Mouse (Mus musculus): ENCODE data around the gene Mrpl55. TPM values are rescaled to one million over a fixed set of nuclear protein-coding genes. Genes with fewer than 3 reads are reported as not detected.
A peak's percentile ranks its signal among the peaks of the same experiment; 100 is the strongest.

Mrpl55 gene
- total RNA-seq, 2 experiments from 2014 or later, result 57.0 to 65.8 TPM

DNA sequence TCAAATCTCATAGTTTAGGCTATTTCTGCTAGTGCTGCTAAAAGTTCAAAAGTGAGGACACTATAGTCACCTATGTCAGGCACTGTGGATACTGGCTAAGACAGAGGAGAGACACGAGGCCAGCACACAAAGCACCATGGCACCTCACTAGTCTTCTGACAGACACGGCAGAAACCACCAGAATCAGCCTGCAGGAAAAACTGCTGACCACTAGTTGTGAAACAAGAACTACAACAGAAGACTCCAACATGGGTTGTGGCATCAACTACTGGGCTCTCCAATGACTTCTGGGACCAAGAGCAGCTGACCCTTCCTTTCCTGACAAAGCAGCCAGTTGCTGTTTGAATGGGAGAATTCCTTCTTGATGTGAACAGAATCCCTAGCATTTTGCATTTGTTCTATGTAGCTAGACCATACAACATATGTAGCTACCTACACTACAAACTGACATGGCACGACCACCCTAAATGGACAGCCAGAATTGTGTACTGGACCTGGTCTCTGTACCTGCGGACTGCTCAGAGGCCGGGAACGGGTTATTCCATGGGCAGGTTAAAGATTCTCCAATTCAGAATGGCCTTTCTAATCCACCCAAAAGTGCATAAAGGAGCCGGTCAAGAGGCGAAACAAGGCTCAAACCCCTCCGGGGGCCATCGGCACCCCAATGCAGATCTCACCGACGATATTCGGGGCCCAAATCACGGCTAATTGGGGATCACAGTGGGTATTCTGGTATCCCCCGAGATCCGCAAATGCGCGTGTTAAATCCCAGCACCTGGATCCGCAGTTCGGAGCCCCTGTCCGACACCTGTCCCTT is 24.7 kb downstream of the Mrpl55 start:
- DNase-seq (ENCODE audit: low spot score), result no peak

DNA sequence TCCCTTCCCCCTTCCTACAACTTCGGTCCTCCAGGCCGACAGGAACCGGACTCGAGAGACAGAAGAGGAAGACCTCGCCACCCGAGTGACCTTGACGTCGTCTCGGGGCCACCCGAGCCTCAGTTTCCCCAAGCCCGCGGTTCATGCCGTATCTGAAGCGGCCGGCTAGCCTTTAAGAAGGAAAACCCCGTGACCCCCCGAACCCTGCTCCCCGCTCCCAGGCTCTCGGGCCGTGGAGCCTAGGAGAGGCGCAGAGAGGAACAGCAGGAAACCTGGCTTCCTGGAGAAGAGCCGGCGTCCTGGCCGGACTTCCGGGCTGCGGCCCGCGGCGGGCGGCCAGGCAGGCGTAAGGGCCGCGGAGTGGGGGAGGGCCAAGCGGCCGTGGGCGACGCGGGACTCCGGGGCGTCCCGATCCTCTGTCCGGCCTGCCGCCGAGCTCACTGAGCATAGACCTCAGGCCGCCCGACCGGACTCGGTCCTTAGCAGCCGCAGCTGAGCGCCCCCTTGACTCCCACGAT is 25.4 kb downstream of the Mrpl55 start:
- peak; percentile 36 for DNase-seq (ENCODE audit: low spot score)

DNA sequence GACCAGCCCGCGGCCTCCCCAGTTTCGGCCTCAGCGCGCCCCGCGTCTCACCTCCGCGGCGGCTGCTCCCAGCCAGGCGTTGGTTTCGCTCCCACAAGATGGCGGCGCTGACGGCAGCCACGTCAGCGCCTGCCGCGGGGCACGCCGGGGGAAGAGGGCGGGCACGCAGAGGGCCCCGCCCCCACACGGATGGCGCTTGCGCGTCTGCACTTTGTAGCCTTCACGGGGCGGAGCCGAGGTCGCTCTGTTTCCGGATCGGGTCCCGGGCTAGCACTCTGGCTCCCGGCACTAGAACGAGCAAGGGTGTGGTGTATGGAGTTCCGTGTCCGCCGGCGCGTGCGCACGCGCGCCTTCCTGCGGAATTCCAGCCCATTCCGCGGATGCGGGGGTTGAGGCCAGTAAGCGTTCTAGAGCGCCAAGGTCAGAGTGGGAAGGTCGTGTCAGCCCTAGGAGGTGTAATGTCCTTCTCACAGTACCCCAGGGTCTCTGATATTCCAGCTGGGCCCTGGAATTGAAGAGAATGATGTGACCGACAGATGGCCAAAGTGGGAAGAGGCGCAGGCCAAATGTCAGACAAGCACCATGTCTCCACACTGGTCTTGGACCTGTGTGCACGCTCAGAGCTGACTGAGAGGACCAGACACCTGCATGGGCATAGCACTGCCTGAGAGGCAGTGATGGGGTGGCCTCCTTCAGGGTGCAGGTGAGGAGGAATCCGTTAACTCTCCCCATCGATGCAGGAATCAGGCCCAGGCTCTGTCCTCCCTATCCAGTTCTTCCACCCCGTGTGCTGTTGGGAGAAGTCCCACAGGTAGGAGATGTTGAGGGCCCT is 26.1 kb downstream of the Mrpl55 start, which contains the start of gene Arf1:
Gene Arf1, minus strand, starts transcription at position 149 of the 832 bp plus-strand sequence.
- peak; percentile 96 for DNase-seq (ENCODE audit: low spot score)

DNA sequence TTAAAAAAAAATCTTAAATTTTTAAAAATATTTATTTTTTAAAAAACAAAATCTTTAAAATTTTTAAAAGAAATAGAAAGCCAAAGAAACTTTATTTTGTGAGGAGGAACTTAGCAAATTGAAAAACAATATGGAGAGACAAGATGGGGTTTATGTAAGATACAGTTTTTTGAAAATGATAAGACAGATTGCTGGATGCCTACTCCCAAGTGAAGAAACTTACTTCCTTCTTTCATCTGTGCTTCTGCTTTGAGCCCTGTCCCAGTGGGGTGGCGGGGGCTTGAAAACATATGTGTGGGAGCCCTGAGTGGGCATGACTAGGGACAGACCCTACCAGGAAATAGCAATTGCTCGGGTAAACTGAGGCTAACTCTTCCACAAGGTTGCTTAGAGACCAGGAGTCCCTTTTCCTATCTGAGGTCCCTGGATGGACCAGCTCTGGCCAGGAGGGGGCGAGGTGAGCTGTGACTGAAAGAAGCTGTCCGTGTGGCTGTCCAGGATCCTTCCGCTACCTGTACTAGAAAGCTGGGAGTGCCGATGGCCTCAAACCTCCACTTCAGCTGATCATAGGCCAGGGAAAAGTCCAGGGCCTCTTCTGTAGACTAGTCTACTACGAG is 28.0 kb downstream of the Mrpl55 start:
- DNase-seq (ENCODE audit: low spot score), result peak; percentile 60

DNA sequence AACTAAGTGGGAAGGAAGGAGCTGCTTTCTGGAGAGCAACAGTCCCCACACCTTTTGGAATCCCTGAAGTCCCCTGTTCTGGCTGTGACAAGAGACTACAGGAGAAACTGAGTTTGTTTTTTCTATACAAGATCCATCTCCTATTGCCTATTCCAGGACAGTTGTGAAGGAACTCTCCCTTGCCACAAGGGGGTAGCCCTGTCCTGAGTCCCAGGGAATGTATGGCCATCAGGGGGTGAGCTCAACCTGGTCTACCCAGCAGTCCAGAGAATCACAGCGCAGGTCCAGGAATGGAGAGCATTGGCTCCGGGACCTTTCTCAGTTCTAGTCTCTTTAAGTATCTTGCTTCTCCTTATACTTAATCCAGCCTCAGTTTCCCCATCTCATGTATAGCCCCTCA is 30.5 kb downstream of the Mrpl55 start:
- no peak for DNase-seq (ENCODE audit: low spot score)

DNA sequence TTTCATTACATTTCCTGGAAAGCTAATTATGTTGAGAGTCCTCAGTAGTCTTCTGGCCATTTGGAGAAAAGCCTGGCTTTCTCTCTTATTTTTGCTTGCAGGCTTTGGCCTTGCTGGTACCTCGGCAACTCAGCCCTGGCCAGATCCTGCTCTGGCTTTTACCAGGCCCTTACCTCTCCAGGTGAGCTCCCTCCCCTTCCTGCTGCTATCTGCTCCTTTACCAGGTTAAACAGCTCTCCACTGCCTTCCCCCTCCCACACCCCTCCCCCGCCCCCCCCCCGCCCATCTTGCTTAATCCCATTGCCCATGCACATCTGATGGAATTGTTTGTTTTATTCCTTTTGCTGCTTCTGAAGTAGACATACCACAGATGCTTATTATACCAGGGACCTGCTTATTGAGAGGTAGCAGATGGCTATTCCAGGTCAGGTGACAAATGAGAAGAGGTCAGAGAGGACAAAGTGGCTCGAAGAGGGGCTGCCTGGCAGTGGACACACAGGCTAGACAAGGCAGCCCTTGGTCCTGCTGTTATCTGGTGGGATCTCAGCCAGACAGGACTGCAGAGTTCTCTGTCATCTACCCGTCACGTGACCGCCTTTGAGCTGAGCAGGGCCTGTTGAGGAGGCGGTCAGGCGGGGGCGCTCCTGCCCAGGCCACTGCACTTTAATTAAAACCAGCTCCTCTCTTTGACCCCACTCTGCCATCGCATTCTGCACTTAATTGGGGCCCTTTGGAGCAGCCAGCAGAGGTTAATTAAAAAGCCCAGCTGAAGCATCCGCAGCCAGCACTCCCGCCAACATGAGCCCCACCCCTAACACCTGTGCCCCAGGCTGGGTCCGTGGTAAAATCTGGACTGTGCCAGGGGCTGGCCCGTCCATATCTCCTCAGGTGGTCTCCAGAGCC is 36.5 kb downstream of the Mrpl55 start:
- peak; percentile 49 for DNase-seq (ENCODE audit: low spot score)

DNA sequence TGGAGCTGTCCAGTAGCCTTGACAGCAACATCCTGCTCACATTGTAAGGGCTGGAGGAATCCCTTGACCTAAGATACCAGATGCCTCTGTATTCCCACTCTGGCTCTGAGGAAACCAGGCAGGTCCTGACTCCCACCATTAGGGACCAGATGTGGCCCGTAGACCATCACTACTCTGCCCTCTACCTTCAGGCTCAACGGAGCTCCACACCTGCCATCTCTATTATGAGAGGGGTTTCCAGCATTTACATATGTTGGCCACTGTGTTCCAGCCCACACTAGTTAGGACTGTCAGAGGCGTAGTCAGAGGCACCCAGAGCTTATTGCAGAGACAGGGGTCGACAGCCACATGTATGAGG is 37.1 kb downstream of the Mrpl55 start:
- DNase-seq (ENCODE audit: low spot score), result no peak

DNA sequence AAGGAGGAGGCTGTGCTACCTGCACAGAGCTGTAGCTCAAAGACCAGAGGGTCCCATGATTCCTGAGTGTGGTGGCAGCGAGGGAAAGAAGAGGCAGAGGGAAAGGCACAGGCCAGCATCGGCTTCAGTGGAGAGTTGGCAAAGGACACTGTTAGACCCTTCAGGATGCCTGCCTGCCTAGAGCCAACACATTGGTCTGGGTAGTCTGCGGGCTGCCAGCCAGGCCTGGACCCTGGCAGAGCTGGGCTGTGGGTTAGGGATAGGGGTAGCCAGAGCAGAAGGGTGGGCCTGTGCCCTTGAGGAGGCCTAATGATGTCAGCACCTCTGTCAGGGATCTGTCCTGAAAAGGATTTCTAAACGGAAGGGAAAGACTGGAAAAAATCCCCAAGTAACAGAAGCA is 37.5 kb downstream of the Mrpl55 start:
- no peak for DNase-seq (ENCODE audit: low spot score)

DNA sequence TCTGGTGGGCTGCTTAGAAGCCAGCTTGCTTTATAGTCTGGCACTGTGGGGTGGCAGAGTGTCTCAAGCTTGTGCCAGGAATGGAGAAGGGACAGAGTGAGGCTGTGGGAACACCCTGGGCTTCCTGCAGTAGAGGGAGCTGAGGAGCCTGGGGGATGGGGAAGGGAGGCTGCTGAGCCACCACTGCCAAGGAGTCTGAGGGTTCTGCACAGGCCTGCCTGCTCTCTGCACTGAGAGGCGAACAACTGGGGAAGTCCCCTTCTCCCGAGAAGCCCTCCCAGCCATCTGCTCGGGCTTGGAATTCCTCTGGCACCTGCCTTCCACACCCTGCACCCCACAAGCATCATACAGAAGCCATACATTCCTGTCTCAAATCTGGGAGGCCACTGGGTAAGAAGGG is 39.6 kb downstream of the Mrpl55 start:
- DNase-seq (ENCODE audit: low spot score), result no peak

DNA sequence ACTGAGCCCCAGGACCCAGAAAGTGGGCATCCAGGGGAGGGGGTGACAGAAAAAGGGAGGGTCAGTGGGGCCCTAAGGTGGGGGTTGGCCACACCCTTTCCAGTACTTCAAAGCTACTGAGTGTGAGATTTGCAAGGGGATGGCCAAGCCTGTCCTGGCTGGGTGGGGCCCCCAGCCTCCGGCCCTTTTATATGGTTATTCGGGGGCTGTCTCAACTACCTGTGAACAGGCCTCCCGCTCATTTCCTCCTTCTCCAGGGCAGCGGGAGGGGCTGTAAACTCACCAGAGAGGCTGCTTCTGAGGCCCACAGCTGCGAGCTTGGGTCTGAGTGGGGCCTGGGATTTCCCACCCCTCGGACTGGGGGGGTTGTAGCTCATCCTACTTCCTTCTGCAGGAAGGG is 41.6 kb downstream of the Mrpl55 start:
- no peak for DNase-seq (ENCODE audit: low spot score)

DNA sequence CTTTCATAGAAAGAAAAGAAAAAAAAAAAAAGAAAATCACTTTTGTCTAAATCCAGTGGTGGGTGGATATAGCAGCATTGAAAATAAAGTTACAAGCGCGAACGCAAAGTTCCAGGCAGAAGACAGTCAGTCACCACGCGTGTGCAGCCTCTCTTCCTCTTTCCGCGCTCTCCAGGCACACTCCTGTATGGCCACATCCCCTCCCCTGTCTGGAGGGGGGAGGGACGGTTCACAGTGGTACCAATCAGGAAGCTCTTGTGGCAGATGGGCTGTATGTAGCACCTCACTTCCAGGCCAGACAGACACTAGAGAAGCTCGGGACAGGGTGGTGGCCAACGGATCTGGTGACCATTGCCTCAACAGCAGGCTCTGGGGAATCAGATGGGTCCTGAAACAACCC is 45.8 kb downstream of the Mrpl55 start:
- no peak for DNase-seq (ENCODE audit: low spot score)

Other genes with a start within 250 kb of the Mrpl55 start
- 10 to 100 TPM in 1 of 2 experiments, 1 to 10 TPM in 1; 9.1 to 11.1 TPM for gene Hist3h2a, start 247.8 kb upstream of the Mrpl55 start, total RNA-seq (2021)
- gene Trim17, start 247.8 kb upstream of the Mrpl55 start, total RNA-seq (2021), result under 1 TPM; 0.31 to 0.41 TPM
- gene Trim11, start 224.4 kb upstream of the Mrpl55 start, total RNA-seq (2021), result 1 to 10 TPM; 5.9 to 6.5 TPM
- gene Obscn, start 66.1 kb upstream of the Mrpl55 start, total RNA-seq (2021), result 1,000 to 10,000 TPM; 1,684 to 1,873 TPM
- 1 to 10 TPM; 6.9 to 7.2 TPM for gene Iba57, start 38.7 kb upstream of the Mrpl55 start, total RNA-seq (2021)
- gene Gjc2, start 19.3 kb upstream of the Mrpl55 start, total RNA-seq (2021), result under 1 TPM; 0.23 to 0.33 TPM
- 10 to 100 TPM; 32.9 to 38.0 TPM for gene Guk1, start 10.3 kb upstream of the Mrpl55 start, total RNA-seq (2021)
- 1 to 10 TPM; 2.3 to 2.6 TPM for gene 2310033P09Rik, start 5.8 kb downstream of the Mrpl55 start, total RNA-seq (2021)
- 100 to 1,000 TPM; 230 to 237 TPM for gene Arf1, start 25.8 kb downstream of the Mrpl55 start, total RNA-seq (2021)
- not detected for gene Wnt3a, start 88.3 kb downstream of the Mrpl55 start, total RNA-seq (2021)
- 1 to 10 TPM; 7.9 to 9.9 TPM for gene Wnt9a, start 104.4 kb downstream of the Mrpl55 start, total RNA-seq (2021)
- not detected for gene Prss38, start 173.2 kb downstream of the Mrpl55 start, total RNA-seq (2021)
- gene Jmjd4, start 247.6 kb downstream of the Mrpl55 start, total RNA-seq (2021), result 1 to 10 TPM; 9.0 to 9.8 TPM
- gene Snap47, start 248.7 kb downstream of the Mrpl55 start, total RNA-seq (2021), result 10 to 100 TPM; 23.9 to 24.2 TPM